Mouse (Mus musculus): ENCODE data around the gene Krt72. TPM values are rescaled to one million over a fixed set of nuclear protein-coding genes. Genes with fewer than 3 reads are reported as not detected.

Krt72 gene
- not detected in 2 replicates for polyA plus RNA-seq (2012; rRNA removed)

GRCm38 (mm10) chr15:101786360-101786759, at the start of gene Krt72:
Krt72 (minus strand) TSS chr15:101786460.

DNA sequence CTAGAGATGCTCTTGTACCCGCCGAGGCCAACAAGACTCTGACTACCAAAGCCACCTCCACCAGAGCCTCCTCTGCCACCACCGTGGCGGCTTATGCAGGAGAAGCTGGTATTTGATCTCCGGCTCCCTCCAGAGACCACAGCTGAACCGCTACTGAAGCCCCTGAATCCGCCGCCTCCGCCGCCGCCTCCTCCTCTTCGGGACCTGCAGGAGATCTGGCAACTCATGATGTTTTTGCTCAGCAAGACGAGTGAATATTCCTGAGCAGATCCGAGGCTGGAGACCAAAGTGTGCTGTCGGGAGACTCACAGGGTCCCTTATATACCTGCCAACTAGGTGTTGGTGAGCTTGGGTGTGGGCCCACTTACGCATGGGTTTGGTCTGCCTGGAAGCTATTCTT, 31.6 kb upstream of the Krt72 start, which contains the start of gene Krt2:
Gene Krt2, minus strand, starts transcription at position 295 of the 400 bp plus-strand sequence.

GRCm38 (mm10) chr15:101802296-101802835, 16.1 kb upstream of the Krt72 start, which contains the start of gene Krt73:
Krt73 (minus strand) TSS chr15:101802346.

DNA sequence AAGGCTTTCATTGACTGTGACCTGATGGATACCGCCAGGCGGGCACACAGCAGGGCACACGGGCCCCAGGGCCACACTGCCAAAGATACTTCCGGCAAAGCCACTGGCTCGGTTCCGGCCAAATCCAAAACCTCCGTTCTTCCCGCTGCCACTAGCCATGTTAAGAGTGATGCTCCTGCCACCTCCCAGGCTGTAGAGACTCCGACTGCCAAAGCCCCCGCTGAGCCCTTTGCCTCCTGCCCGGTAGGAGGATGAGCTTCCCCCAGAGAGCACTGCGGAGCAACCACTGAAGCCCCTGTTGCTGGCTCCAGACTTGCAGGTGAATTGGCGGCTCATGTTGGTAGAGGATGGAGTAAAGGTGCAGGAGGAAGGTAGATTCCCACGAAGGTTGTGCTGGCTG, 43.5 kb downstream of the Krt72 start, which contains the start of gene Krt71:
Gene Krt71, minus strand, starts transcription at position 399 of the 400 bp plus-strand sequence.

Other genes starting within 250 kb of the Krt72 start
- gene Krt82, start 235.8 kb downstream of the Krt72 start, polyA plus RNA-seq (2012; rRNA removed), result not detected in 2 replicates
- not detected in 2 replicates for gene Krt90, start 223.5 kb downstream of the Krt72 start, polyA plus RNA-seq (2012; rRNA removed)
- gene Krt75, start 212.6 kb downstream of the Krt72 start, polyA plus RNA-seq (2012; rRNA removed), result not detected in 2 replicates
- not detected in 2 replicates for gene Gm5414, start 158.3 kb downstream of the Krt72 start, polyA plus RNA-seq (2012; rRNA removed)
- gene Gm5478, start 139.1 kb downstream of the Krt72 start, polyA plus RNA-seq (2012; rRNA removed), result not detected in 2 replicates
- not detected in 2 replicates for gene Krt6b, start 106.2 kb downstream of the Krt72 start, polyA plus RNA-seq (2012; rRNA removed)
- 0.01 TPM in 1 of 2 replicates, not detected in the other for gene Krt6a, start 92.2 kb downstream of the Krt72 start, polyA plus RNA-seq (2012; rRNA removed)
- gene Krt5, start 73.6 kb downstream of the Krt72 start, polyA plus RNA-seq (2012; rRNA removed), result 0.13 and 2.5 TPM in 2 replicates
- gene Krt71, start 43.4 kb downstream of the Krt72 start, polyA plus RNA-seq (2012; rRNA removed), result not detected in 2 replicates
- gene Krt73, start 15.9 kb upstream of the Krt72 start, polyA plus RNA-seq (2012; rRNA removed), result not detected in 2 replicates
- not detected in 2 replicates for gene Krt2, start 31.7 kb upstream of the Krt72 start, polyA plus RNA-seq (2012; rRNA removed)
- gene Krt1, start 64.3 kb upstream of the Krt72 start, polyA plus RNA-seq (2012; rRNA removed), result 0.01 and 0.10 TPM in 2 replicates
- gene Krt77, start 83.2 kb upstream of the Krt72 start, polyA plus RNA-seq (2012; rRNA removed), result 0.02 TPM in 1 of 2 replicates, not detected in the other
- gene Krt76, start 106.5 kb upstream of the Krt72 start, polyA plus RNA-seq (2012; rRNA removed), result not detected in 2 replicates
- gene Krt4, start 138.3 kb upstream of the Krt72 start, polyA plus RNA-seq (2012; rRNA removed), result 0.06 and 0.18 TPM in 2 replicates
- not detected in 2 replicates for gene Krt79, start 153.9 kb upstream of the Krt72 start, polyA plus RNA-seq (2012; rRNA removed)
- 0.01 TPM in 1 of 2 replicates, not detected in the other for gene Krt78, start 167.8 kb upstream of the Krt72 start, polyA plus RNA-seq (2012; rRNA removed)
- 40.2 and 40.3 TPM in 2 replicates for gene Krt8, start 218.0 kb upstream of the Krt72 start, polyA plus RNA-seq (2012; rRNA removed)
- gene Krt18, start 241.7 kb upstream of the Krt72 start, polyA plus RNA-seq (2012; rRNA removed), result 28.2 and 34.2 TPM in 2 replicates